Mouse (Mus musculus) kidney, postnatal 0 days (tissue): ENCODE measurements around the gene Lrsam1. TPM values are rescaled to one million over a fixed set of nuclear protein-coding genes. Genes with fewer than 3 reads are reported as not detected.

ENCODE experiments used
- ATAC-seq: fragments of 200-750 bp; cut with Nextera tagmentation; replicated peaks from 2 replicates; pipeline ENCODE4 v1.8.0; 2017; ENCODE audit warnings: low read depth, moderate number of reproducible peaks, moderate TSS enrichment, moderate library complexity; ENCODE audit not compliant: low FRiP score
- DNase-seq: peaks from one replicate; pipeline ENCODE4 v3.0.0-alpha.2; 2016; ENCODE audit warnings: low spot score
- H3K27ac ChIP-seq: fragments of 300-500 bp; sonication (generic); 2 replicates; pipeline ENCODE4 v1.5.1; 2014; ENCODE audit warnings: mild to moderate bottlenecking
- H3K27me3 ChIP-seq: fragments of 300-500 bp; sonication (generic); 2 replicates; pipeline ENCODE4 v1.6.1; 2014; ENCODE audit warnings: low read length, mixed read lengths; ENCODE audit not compliant: insufficient read depth
- H3K36me3 ChIP-seq: fragments of 300-500 bp; sonication (generic); 2 replicates; pipeline ENCODE4 v1.6.1; 2014; ENCODE audit warnings: low read length, mixed read lengths; ENCODE audit not compliant: insufficient read depth
- H3K4me1 ChIP-seq: fragments of 300-500 bp; sonication (generic); replicated peaks from 2 replicates; pipeline ENCODE4 v1.6.1; 2014; ENCODE audit warnings: antibody characterized with exemption, low read length, mixed read lengths; ENCODE audit not compliant: insufficient read depth
- H3K4me2 ChIP-seq: fragments of 300-500 bp; sonication (generic); 2 replicates; pipeline ENCODE4 v1.6.1; 2014; ENCODE audit warnings: mild to moderate bottlenecking, low read length, moderate library complexity, mixed read lengths
- H3K4me3 ChIP-seq: fragments of 300-500 bp; sonication (generic); replicated peaks from 2 replicates; pipeline ENCODE4 v1.5.1; 2014; ENCODE audit warnings: low read depth, low read length
- H3K9ac ChIP-seq: fragments of 300-500 bp; sonication (generic); 2 replicates; pipeline ENCODE4 v1.6.1; 2014; ENCODE audit warnings: low read depth, low read length
- H3K9me3 ChIP-seq: fragments of 300-500 bp; sonication (generic); replicated peaks from 2 replicates; pipeline ENCODE4 v1.6.1; 2016; ENCODE audit warnings: low read length, inconsistent platforms, mixed read lengths
- CTCF ChIP-seq: IDR thresholded peaks from 2 replicates; pipeline ENCODE4 v1.5.1; 2016; ENCODE audit warnings: antibody characterized with exemption, low read depth, mild to moderate bottlenecking, moderate library complexity
- WGBS: fragments of 180-500 bp; shearing (Covaris S2); extraction: QIAGEN DNeasy Blood & Tissue Kit; methylation state at CpG from one replicate; pipeline ENCODE4 v1.1.7; 2014; 5-methylcytosine and 5-hydroxymethylcytosine counted together
- polyA plus RNA-seq: library from polyadenylated mRNA; unstranded; fragments of >200 nt; fragmentation: Nextera tagmentation; extraction: Ambion mirVana; gene quantifications from 2 replicates; pipeline ENCODE4 v1.2.1, GENCODE M21; 2015

Gene Lrsam1
- polyA plus RNA-seq, 1 experiment from 2014 or later = 9.0 TPM

DNA sequence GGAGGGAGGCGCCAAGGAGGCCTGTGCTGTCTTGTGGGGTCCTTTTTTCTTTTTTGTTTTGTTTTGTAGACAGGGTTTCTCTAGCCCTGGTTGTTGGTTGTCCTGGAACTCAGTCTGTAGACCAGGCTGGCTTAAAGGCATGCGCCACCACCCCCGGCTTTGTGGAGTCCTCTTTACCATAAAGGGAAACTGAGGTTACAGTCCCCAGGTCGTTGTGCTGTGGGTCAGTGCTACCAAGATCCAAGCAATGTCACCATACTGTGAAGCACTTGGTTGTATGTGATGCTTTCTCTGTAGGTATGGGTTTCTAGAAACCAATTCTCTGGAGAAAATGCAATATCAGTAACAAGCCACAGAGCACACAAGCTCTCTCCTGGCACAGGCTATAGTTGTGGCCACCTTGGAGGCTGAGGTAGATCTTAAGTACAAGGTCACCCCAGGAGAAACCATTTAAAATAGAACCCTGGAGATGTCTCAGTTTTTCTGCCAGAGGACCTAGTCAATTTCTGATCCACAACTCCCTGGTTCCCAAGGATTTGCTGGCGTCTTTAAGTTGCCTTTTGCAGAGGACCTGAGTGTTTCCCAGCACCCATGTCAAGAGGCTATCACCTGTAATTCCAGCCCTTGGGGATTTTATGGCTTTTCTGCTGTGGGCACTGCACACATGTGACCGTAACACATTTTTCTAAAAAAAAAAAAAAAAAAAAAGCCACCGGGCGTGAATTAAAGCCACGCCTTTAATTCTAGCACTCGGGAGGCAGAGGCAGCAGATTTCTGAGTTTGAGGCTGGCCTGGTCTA is 3.4 kb upstream of the Lrsam1 start:
- H3K27me3 ChIP-seq = no peaks in the 10 kb centered on the region
- H3K4me1 ChIP-seq = peaks cover 12% of the 10 kb centered on the region
- H3K27ac ChIP-seq = no peak overlapping the region
- DNase-seq (no peak), ATAC-seq (no peak)
- no peak overlapping the region for H3K9ac ChIP-seq
- H3K9me3 ChIP-seq = no peaks in the 10 kb centered on the region
- 37% methylated on average over 10 of the region's 10 CpGs for WGBS
- H3K36me3 ChIP-seq = peaks cover 20% of the 10 kb centered on the region; the same call in 1 of the 2 replicates
- H3K4me2 ChIP-seq = no peak overlapping the region
- H3K4me3 ChIP-seq = no peak overlapping the region
- no peak for TF ChIP-seq CTCF

DNA sequence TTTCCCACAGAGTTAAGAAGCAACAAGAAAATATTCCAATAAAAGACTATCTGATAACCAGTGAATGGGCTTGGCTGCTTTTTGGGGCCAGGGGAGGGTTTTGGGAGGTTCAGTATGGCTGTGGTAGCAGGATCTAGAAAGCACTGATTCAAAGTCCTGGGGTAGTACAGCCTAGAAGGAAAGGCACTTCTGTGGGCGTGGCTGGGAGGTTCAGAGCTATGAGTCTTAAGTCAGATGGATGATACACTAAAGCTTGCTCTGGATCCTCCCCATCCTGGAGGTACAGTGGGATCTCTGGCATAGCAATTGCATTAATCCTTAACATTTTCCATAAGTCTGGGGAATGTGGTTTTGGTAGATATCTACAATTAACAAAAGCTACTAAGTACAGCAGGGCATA is 2.6 kb upstream of the Lrsam1 start:
- no peaks in the 10 kb centered on the region for H3K9me3 ChIP-seq
- TF ChIP-seq CTCF = no peak
- H3K9ac ChIP-seq = no peak overlapping the region
- peaks cover 20% of the 10 kb centered on the region; the same call in 1 of the 2 replicates for H3K36me3 ChIP-seq
- peaks cover 12% of the 10 kb centered on the region for H3K4me1 ChIP-seq
- no peak overlapping the region for H3K4me3 ChIP-seq
- ATAC-seq (no peak), DNase-seq (no peak)
- WGBS = 64% methylated on average over 1 of the region's 1 CpGs
- H3K27ac ChIP-seq = no peak overlapping the region
- H3K4me2 ChIP-seq = peak overlapping the region; percentile 72; the same call in 1 of the 2 replicates
- H3K27me3 ChIP-seq = no peaks in the 10 kb centered on the region

DNA sequence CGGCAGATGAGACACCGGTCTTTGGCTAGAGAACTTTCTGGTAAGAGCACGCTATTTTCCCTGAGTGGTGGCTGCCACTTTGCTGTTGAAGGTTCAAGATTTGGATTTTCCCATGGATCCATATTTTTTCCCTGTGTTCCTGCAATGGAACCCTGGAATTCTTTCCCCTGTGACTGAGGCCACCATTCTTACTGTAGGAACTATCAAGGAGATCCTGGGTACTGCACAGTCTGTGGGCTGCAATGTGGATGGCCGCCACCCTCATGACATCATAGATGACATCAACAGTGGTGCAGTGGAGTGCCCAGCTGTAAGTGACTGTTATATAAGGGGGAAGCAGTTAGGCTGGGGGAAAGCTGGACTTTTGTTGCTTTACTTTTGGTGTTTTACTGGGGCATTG is 2.1 kb upstream of the Lrsam1 start:
- H3K36me3 ChIP-seq = peaks cover 20% of the 10 kb centered on the region; the same call in 1 of the 2 replicates
- peak overlapping the region; percentile 92; the same call in 1 of the 2 replicates for H3K9ac ChIP-seq
- H3K27me3 ChIP-seq = no peaks in the 10 kb centered on the region
- H3K9me3 ChIP-seq = no peaks in the 10 kb centered on the region
- DNase-seq (no peak), ATAC-seq (no peak)
- H3K4me2 ChIP-seq = peak overlapping the region; percentile 72
- no peak for TF ChIP-seq CTCF
- peaks cover 12% of the 10 kb centered on the region for H3K4me1 ChIP-seq
- peak overlapping the region; percentile 70 for H3K4me3 ChIP-seq
- WGBS = 57% methylated on average over 4 of the region's 4 CpGs
- no peak overlapping the region for H3K27ac ChIP-seq

DNA sequence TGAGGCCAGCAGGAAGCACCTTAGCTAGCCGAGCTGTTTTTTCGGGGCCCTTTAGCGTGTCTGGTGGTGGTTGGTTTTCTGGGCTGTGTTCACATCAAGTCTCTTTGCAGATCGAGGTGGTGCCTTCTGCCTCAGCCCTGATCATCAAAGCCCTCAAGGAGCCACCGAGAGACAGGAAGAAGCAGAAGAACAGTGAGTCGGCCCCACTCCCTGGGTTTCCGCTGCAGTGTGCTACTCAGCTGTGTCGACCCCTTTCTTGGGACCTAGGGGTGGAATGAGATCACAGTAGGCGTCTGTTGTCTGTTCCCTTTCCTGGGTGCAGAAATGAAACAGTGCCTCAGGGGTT is 1.4 kb upstream of the Lrsam1 start:
- H3K27ac ChIP-seq = peak overlapping the region; percentile 90; the same call in 1 of the 2 replicates
- H3K9me3 ChIP-seq = no peaks in the 10 kb centered on the region
- DNase-seq (no peak), ATAC-seq (no peak)
- peak overlapping the region; percentile 92 for H3K9ac ChIP-seq
- peaks cover 20% of the 10 kb centered on the region; the same call in 1 of the 2 replicates for H3K36me3 ChIP-seq
- H3K4me3 ChIP-seq = peak overlapping the region; percentile 70
- no peaks in the 10 kb centered on the region for H3K27me3 ChIP-seq
- peaks cover 12% of the 10 kb centered on the region for H3K4me1 ChIP-seq
- H3K4me2 ChIP-seq = peak overlapping the region; percentile 72
- 3% methylated on average over 9 of the region's 9 CpGs for WGBS
- TF ChIP-seq CTCF = no peak

DNA sequence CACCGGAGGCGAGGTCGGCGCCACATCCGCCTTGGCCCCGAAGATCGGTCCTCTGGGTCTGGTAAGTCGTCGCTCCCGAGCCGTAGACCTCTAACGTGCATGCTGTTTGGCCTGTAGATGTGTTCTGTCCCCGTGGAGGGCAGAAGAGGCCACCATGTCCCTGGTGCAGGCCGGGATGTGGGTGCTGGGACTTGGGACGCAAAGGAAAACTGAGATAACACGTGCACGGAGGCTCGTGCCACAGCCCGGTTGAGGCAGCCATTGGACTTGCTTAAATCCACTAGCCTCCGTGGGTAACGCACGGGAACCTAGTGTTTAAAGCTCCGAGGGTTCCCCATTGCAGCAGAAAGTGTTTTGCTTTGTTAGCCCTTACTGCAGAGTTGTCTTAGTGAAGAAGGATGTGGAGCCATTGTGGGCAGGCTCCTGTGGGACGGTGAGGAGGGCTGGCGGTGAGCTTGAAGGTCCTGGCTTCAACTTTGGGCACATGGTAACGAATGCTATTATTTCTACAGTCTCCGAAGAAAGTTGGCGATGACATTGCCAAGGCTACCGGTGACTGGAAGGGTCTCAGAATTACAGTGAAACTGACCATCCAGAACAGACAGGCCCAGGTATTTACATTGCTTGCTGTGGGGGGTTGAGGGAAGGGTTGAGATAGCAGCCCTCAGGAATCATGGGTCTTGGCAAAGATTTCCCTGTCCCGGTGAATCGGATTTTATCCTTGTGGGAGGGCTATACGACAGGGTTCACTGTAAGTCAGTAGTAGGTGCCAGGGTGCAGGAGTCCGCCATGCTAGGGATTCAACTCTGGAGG is 854 bp upstream of the Lrsam1 start:
- H3K36me3 ChIP-seq = peaks cover 20% of the 10 kb centered on the region; the same call in 1 of the 2 replicates
- TF ChIP-seq CTCF = no peak
- no peaks in the 10 kb centered on the region for H3K27me3 ChIP-seq
- under 1% methylated on average over 33 of the region's 33 CpGs for WGBS
- ATAC-seq (no peak), DNase-seq (no peak)
- H3K4me1 ChIP-seq = peaks cover 8% of the 10 kb centered on the region
- peak overlapping the region; percentile 70 for H3K4me3 ChIP-seq
- peak overlapping the region; percentile 92 for H3K9ac ChIP-seq
- H3K4me2 ChIP-seq = peak overlapping the region; percentile 72
- peak overlapping the region; percentile 90 for H3K27ac ChIP-seq
- H3K9me3 ChIP-seq = no peaks in the 10 kb centered on the region

DNA sequence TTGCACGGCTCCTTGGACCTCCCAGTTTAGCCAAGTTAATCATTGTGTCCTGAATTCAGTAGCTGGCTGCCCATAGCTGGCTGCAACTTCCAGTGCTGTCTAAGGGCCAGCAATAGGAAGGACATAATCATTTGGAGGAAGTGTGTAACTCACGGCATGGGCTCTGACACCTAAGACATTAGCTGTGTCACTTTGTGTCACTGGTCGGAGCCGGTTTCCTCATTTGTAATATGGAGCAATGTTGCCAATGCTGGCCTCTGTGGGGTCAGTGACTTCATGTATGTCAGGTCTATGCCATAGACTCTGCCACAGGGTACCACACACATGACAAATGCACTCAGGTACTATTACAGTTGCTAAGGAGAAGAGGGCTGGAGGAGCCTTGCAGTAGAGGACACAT is 1.1 kb downstream of the Lrsam1 start:
- ATAC-seq = no peak
- Histone ChIP-seq H3K27me3 (no peaks in the 10 kb centered on the region), H3K27ac (no peak overlapping the region), H3K4me2 (peak overlapping the region; percentile 72), H3K4me1 (peaks cover 8% of the 10 kb centered on the region), H3K9ac (no peak overlapping the region), H3K36me3 (peaks cover 28% of the 10 kb centered on the region; the same call in 1 of the 2 replicates), H3K9me3 (no peaks in the 10 kb centered on the region), H3K4me3 (no peak overlapping the region)
- no peak for DNase-seq
- 75% methylated on average over 4 of the region's 4 CpGs for WGBS
- TF ChIP-seq CTCF = no peak
